ENCODE assay signal across 28 mouse cellular contexts in the genomic region with DNA sequence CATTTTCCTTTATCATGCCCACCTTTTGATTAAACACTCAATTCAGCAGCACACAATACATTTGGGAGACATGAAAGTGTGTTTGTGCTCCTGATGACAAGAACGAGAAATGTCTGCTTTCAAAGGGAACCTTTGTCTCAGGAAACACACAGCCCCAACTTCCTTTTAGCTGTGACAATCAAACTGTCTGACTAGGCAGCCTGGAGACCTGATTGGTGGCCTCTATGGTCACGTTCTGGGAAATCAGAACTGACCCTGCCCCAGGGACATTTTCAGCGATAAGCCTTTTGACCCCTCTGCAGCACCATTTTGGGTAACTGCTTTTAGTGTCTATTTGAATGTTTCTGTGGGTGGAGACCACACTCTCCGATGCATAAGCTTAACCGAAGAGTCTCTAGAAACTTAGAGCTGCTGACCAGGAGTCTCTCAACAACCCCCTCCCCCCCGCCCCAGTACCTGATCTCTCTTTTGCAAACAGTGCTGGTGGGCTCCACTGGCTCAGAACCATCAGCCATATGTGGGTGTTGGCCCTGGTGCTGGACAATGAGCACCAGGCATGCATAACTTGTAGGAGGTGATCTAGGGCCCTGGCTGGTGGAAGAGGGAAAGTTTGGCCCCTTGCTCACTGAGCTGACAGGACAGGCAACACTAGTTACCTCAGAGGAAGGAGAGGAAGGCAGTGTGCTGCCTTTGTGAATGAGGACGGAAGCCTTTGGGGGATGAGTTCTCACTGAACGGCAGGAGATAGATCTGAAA. TPM values are rescaled to one million over a fixed set of nuclear protein-coding genes. Genes with fewer than 3 reads are reported as not detected.
A peak's percentile ranks its signal among the peaks of the same experiment; 100 is the strongest.
DNase-seq lines count a peak whose midpoint lies in the region; ATAC-seq lines count a peak whose summit lies in the region.
"Had no signal": no experiment of that assay in that cellular context is flagged by ENCODE, and none has a peak within 500 bp of the region (broad histone marks: within the 10 kb centered on the region; RNA-seq: fewer than 3 reads in every experiment).

No protein-coding gene starts in this region.

- no peaks in the 10 kb centered on the region for H3K9me3 ChIP-seq in heart, embryonic 10.5 days
- H3K9me3 ChIP-seq in heart, embryonic 11.5 days (replicated peaks; ENCODE audit: control insufficient read depth, low read length), result no peaks in the 10 kb centered on the region
- H3K9me3 ChIP-seq in embryonic facial prominence, embryonic 10.5 days, result no peaks in the 10 kb centered on the region
- H3K9me3 ChIP-seq: G1E; heart, embryonic 12.5 days had no signal

- H3K9ac ChIP-seq in heart, embryonic 11.5 days (ENCODE audit: low read depth, low read length), result no peak overlapping the region
- H3K9ac ChIP-seq: heart, embryonic 12.5 days had no signal

- no peak for ATAC-seq in heart, embryonic 11.5 days (replicated peaks; ENCODE audit: insufficient number of reproducible peaks, low FRiP score, low TSS enrichment)
- ATAC-seq: forebrain, embryonic 14.5 days; hindbrain, postnatal 0 days had no signal

- 60% methylated on average over 8 of the region's 8 CpGs for WGBS in heart, embryonic 10.5 days
- WGBS in heart, embryonic 11.5 days (ENCODE audit: insufficient replicate concordance), result 60% methylated on average over 8 of the region's 8 CpGs
- 62% methylated on average over 8 of the region's 8 CpGs for WGBS in embryonic facial prominence, embryonic 10.5 days

- no peak for DNase-seq in heart, embryonic 10.5 days (ENCODE audit: low spot score)
- peak; percentile 6 for DNase-seq in kidney, postnatal 14 days
- no peak for DNase-seq in kidney, adult 18-20 months
- DNase-seq in embryonic facial prominence, embryonic 10.5 days (ENCODE audit: low spot score), result no peak
- DNase-seq in naive thymus-derived CD4-positive, alpha-beta T cell, adult 2 months (ENCODE audit: low read depth), result peak; percentile 29
- DNase-seq in thymus, postnatal 10 days (ENCODE audit: low spot score in 2 of 2), result no peak
- DNase-seq: cerebellum, adult 18-20 months; cerebellum, postnatal 25 days; gastrocnemius, postnatal 25 days; heart, postnatal 14 days; kidney, postnatal 36 days; layer of hippocampus, adult 9-11 months; left cerebral cortex, postnatal 4 days; liver; lung, adult 18-20 months; lung, postnatal 14 days; retina, postnatal 1 day; right cerebral cortex, postnatal 4 days had no signal

- H3K4me2 ChIP-seq in heart, embryonic 11.5 days, result no peak overlapping the region
- H3K4me2 ChIP-seq: heart, embryonic 12.5 days had no signal

- H3K4me1 ChIP-seq in heart, embryonic 10.5 days, result peaks cover 12% of the 10 kb centered on the region; the same call in 1 of the 2 replicates
- no peaks in the 10 kb centered on the region for H3K4me1 ChIP-seq in heart, embryonic 11.5 days (ENCODE audit: control insufficient read depth, insufficient read depth, low read length)
- H3K4me1 ChIP-seq in embryonic facial prominence, embryonic 10.5 days, result peaks cover 9% of the 10 kb centered on the region; the same call in 1 of the 2 replicates
- H3K4me1 ChIP-seq: heart, embryonic 12.5 days had no signal

- no peak overlapping the region for H3K4me3 ChIP-seq in heart, embryonic 10.5 days
- no peak overlapping the region for H3K4me3 ChIP-seq in heart, embryonic 11.5 days (ENCODE audit: low read depth, low read length)
- no peak overlapping the region for H3K4me3 ChIP-seq in embryonic facial prominence, embryonic 10.5 days
- H3K4me3 ChIP-seq: heart, embryonic 12.5 days; left cerebral cortex, adult 2 months had no signal

- H3K27ac ChIP-seq in heart, embryonic 10.5 days, result 0 out of 2 replicates have a peak overlapping the region, but pooled peaks have one; percentile 44
- H3K27ac ChIP-seq in heart, embryonic 11.5 days (ENCODE audit: low read depth, low read length), result no peak overlapping the region
- H3K27ac ChIP-seq in embryonic facial prominence, embryonic 10.5 days (replicated peaks), result peak overlapping the region; percentile 19; the same call in 1 of the 2 replicates
- H3K27ac ChIP-seq: hindbrain, postnatal 0 days; left cerebral cortex, adult 2 months had no signal

- H3K36me3 ChIP-seq in heart, embryonic 10.5 days, result no peaks in the 10 kb centered on the region
- no peaks in the 10 kb centered on the region for H3K36me3 ChIP-seq in heart, embryonic 11.5 days (ENCODE audit: control insufficient read depth, insufficient read depth, low read length)
- H3K36me3 ChIP-seq in embryonic facial prominence, embryonic 10.5 days (replicated peaks), result no peaks in the 10 kb centered on the region
- H3K36me3 ChIP-seq: G1E; heart, embryonic 12.5 days had no signal

- H3K27me3 ChIP-seq in heart, embryonic 10.5 days (ENCODE audit: insufficient read depth, poor library complexity, severe bottlenecking), result no peaks in the 10 kb centered on the region
- H3K27me3 ChIP-seq in heart, embryonic 11.5 days (ENCODE audit: control insufficient read depth, insufficient read depth, low read length), result no peaks in the 10 kb centered on the region
- H3K27me3 ChIP-seq in embryonic facial prominence, embryonic 10.5 days (replicated peaks; ENCODE audit: low read depth, poor library complexity, severe bottlenecking), result no peaks in the 10 kb centered on the region
- H3K27me3 ChIP-seq: heart, embryonic 12.5 days had no signal

RNA-seq across cellular contexts. Expression of a gene that starts 13.0 kb away (rescaled TPM):
- polyA plus RNA-seq in heart, embryonic 10.5 days (2016; fragmentation: Nextera tagmentation; extraction: Ambion mirVana), result 0.05 TPM in 1 of 2 replicates, not detected in the other
- polyA plus RNA-seq in heart, embryonic 11.5 days (2014; fragmentation: Nextera tagmentation; extraction: Ambion mirVana), result not detected in 2 replicates
- polyA plus RNA-seq in embryonic facial prominence, embryonic 10.5 days (2016; fragmentation: Nextera tagmentation; extraction: Ambion mirVana), result not detected in 2 replicates
- polyA plus RNA-seq: embryonic facial prominence, embryonic 11.5 days; forebrain, embryonic 14.5 days; G1E; heart, embryonic 12.5 days; hindbrain, postnatal 0 days; neural tube, embryonic 11.5 days had no signal

RNA-seq across cellular contexts. Expression of a gene that starts 22.7 kb away (rescaled TPM):
- polyA plus RNA-seq in heart, embryonic 10.5 days (2016; fragmentation: Nextera tagmentation; extraction: Ambion mirVana), result 0.11 TPM in 1 of 2 replicates, not detected in the other
- not detected in 2 replicates for polyA plus RNA-seq in heart, embryonic 11.5 days (2014; fragmentation: Nextera tagmentation; extraction: Ambion mirVana)
- not detected in 2 replicates for polyA plus RNA-seq in embryonic facial prominence, embryonic 10.5 days (2016; fragmentation: Nextera tagmentation; extraction: Ambion mirVana)
- polyA plus RNA-seq: embryonic facial prominence, embryonic 11.5 days; forebrain, embryonic 14.5 days; G1E; heart, embryonic 12.5 days; hindbrain, postnatal 0 days; neural tube, embryonic 11.5 days; stomach, embryonic 16.5 days; thymus, postnatal 0 days had no signal

RNA-seq across cellular contexts. Expression of a gene that starts 57.0 kb away (rescaled TPM):
- polyA plus RNA-seq in heart, embryonic 10.5 days (2016; fragmentation: Nextera tagmentation; extraction: Ambion mirVana), result 0.84 and 2.0 TPM in 2 replicates
- polyA plus RNA-seq in heart, embryonic 11.5 days (2014; fragmentation: Nextera tagmentation; extraction: Ambion mirVana), result 1.2 and 1.7 TPM in 2 replicates
- polyA plus RNA-seq in embryonic facial prominence, embryonic 10.5 days (2016; fragmentation: Nextera tagmentation; extraction: Ambion mirVana), result 0.55 and 0.92 TPM in 2 replicates

RNA-seq across cellular contexts. Expression of a gene that starts 58.2 kb away (rescaled TPM):
- polyA plus RNA-seq in heart, embryonic 10.5 days (2016; fragmentation: Nextera tagmentation; extraction: Ambion mirVana), result not detected in 2 replicates
- polyA plus RNA-seq in heart, embryonic 11.5 days (2014; fragmentation: Nextera tagmentation; extraction: Ambion mirVana), result not detected in 2 replicates
- polyA plus RNA-seq in embryonic facial prominence, embryonic 10.5 days (2016; fragmentation: Nextera tagmentation; extraction: Ambion mirVana), result not detected in 2 replicates
- polyA plus RNA-seq: embryonic facial prominence, embryonic 11.5 days; forebrain, embryonic 14.5 days; G1E; neural tube, embryonic 11.5 days had no signal

Comparison
In these comparisons a context has a peak if more than half of its experiments do, and no peak if none do; other contexts are left out.
1. DNase-seq: peak in kidney, postnatal 14 days (single experiment) and naive thymus-derived CD4-positive, alpha-beta T cell, adult 2 months (single experiment); none in heart, embryonic 10.5 days (single experiment), kidney, adult 18-20 months (single experiment), embryonic facial prominence, embryonic 10.5 days (single experiment) and thymus, postnatal 10 days (0 of 2).